Mouse (Mus musculus) forebrain, embryonic 12.5 days (tissue): ENCODE results near the gene Col4a3bp. TPM values are rescaled to one million over a fixed set of nuclear protein-coding genes. Genes with fewer than 3 reads are reported as not detected.

Source experiments
- ATAC-seq: fragments of 200-750 bp; cut with Nextera tagmentation; 2 replicates; pipeline ENCODE4 v1.8.0; 2017; ENCODE audit warnings: moderate TSS enrichment; ENCODE audit not compliant: low FRiP score
- H3K27ac ChIP-seq: fragments of 300-500 bp; sonication (generic); 2 replicates; pipeline ENCODE4 v1.5.1; 2016; ENCODE audit warnings: mild to moderate bottlenecking
- H3K27me3 ChIP-seq: fragments of 300-500 bp; sonication (generic); 2 replicates; pipeline ENCODE4 v1.6.1; 2016; ENCODE audit warnings: mild to moderate bottlenecking
- H3K36me3 ChIP-seq: fragments of 300-500 bp; sonication (generic); replicated peaks from 2 replicates; pipeline ENCODE4 v1.6.1; 2016; ENCODE audit warnings: mild to moderate bottlenecking
- H3K4me1 ChIP-seq: fragments of 300-500 bp; sonication (generic); 2 replicates; pipeline ENCODE4 v1.6.1; 2016
- H3K4me2 ChIP-seq: fragments of 300-500 bp; sonication (generic); 2 replicates; pipeline ENCODE4 v1.6.1; 2016; ENCODE audit warnings: mild to moderate bottlenecking, moderate library complexity
- H3K4me3 ChIP-seq: fragments of 300-500 bp; sonication (generic); replicated peaks from 2 replicates; pipeline ENCODE4 v1.5.1; 2016; ENCODE audit warnings: mild to moderate bottlenecking
- H3K9ac ChIP-seq: fragments of 300-500 bp; sonication (generic); 2 replicates; pipeline ENCODE4 v1.6.1; 2016; ENCODE audit warnings: mild to moderate bottlenecking
- H3K9me3 ChIP-seq: fragments of 300-500 bp; sonication (generic); 2 replicates; pipeline ENCODE4 v1.6.1; 2016
- WGBS: fragments of 180-500 bp; shearing (Covaris S2); methylation state at CpG from one replicate; pipeline ENCODE4 v1.1.7; 2016; 5-methylcytosine and 5-hydroxymethylcytosine counted together
- polyA plus RNA-seq: library from polyadenylated mRNA; unstranded; fragments of >200 nt; fragmentation: Nextera tagmentation; extraction: Ambion mirVana; gene quantifications from 2 replicates; pipeline ENCODE4 v1.2.1, GENCODE M21; 2016

Gene Col4a3bp
- polyA plus RNA-seq, 1 experiment from 2014 or later = 10.8 TPM

DNA sequence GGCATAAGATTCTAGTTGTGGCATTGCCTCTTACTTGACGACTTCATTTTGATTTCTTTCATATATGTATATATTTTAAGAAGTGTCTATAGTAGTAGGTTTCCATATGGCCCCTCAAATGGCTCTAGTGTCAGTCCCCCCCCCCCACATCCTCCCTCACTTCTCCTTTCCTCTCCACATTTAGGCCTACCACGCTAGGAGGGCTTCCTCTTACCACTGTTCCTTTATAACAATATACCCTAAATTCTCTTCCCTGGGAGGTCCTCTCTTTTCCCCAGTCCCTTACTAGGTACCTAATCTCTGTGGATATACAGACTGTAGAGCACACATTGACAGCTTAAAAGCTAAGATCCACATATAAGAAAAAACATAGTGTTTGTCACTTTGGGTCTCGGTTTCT is 21.1 kb upstream of the Col4a3bp start:
- H3K9me3 ChIP-seq = no peaks in the 10 kb centered on the region
- H3K27ac ChIP-seq = no peak overlapping the region
- H3K4me2 ChIP-seq = no peak overlapping the region
- no peak overlapping the region for H3K4me3 ChIP-seq
- 88% methylated on average over 3 of the region's 3 CpGs for WGBS
- H3K4me1 ChIP-seq = no peaks in the 10 kb centered on the region
- no peaks in the 10 kb centered on the region; the same call in 1 of the 2 replicates for H3K36me3 ChIP-seq
- no peak overlapping the region for H3K9ac ChIP-seq
- no peak for ATAC-seq
- H3K27me3 ChIP-seq = no peaks in the 10 kb centered on the region

- 91% methylated on average over 3 of the region's 3 CpGs for WGBS
- Histone ChIP-seq H3K36me3 (no peaks in the 10 kb centered on the region), H3K4me1 (no peaks in the 10 kb centered on the region), H3K27me3 (no peaks in the 10 kb centered on the region), H3K9ac (no peak overlapping the region), H3K4me3 (no peak overlapping the region), H3K4me2 (no peak overlapping the region), H3K9me3 (no peaks in the 10 kb centered on the region), H3K27ac (no peak overlapping the region)
- ATAC-seq = no peak
Measured at GRCm38 (mm10) chr13:96527022-96527421, 15.4 kb upstream of the Col4a3bp start.

- ATAC-seq = no peak
Measured at GRCm38 (mm10) chr13:96527856-96528255, 14.6 kb upstream of the Col4a3bp start.

DNA sequence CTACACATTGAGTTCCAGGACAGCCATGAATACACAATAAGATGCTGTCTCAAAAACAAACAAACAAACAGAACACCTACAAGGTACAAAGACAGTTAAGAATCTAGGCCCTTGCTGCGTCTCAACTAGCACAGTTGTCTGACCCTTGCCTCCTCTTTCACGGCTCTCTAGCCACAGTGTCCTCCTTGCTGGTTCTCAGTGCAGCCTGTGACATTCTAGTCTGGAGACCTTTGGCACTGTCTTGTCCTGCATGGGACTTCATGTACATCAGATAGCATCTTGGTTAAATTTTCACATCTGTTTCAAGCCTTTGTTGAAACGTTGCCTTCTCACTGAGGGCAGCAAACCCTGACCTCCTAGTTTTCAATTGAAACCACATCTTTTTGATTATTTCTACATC is 13.6 kb upstream of the Col4a3bp start:
- H3K4me2 ChIP-seq = no peak overlapping the region
- no peak overlapping the region for H3K27ac ChIP-seq
- no peak for ATAC-seq
- no peaks in the 10 kb centered on the region; the same call in 1 of the 2 replicates for H3K4me1 ChIP-seq
- no peak overlapping the region for H3K9ac ChIP-seq
- H3K4me3 ChIP-seq = no peak overlapping the region
- no peaks in the 10 kb centered on the region for H3K27me3 ChIP-seq
- no peaks in the 10 kb centered on the region for H3K36me3 ChIP-seq
- no peaks in the 10 kb centered on the region for H3K9me3 ChIP-seq
- WGBS = 89% methylated on average over 3 of the region's 3 CpGs

More at GRCm38 (mm10) chr13:96527856-96528255, 14.6 kb upstream of the Col4a3bp start:
- Histone ChIP-seq H3K27ac (no peak overlapping the region), H3K27me3 (no peaks in the 10 kb centered on the region), H3K4me2 (no peak overlapping the region), H3K4me3 (no peak overlapping the region), H3K9ac (no peak overlapping the region), H3K9me3 (no peaks in the 10 kb centered on the region), H3K36me3 (no peaks in the 10 kb centered on the region), H3K4me1 (no peaks in the 10 kb centered on the region)
- 95% methylated on average over 11 of the region's 11 CpGs for WGBS

- Histone ChIP-seq H3K36me3 (no peaks in the 10 kb centered on the region), H3K9me3 (no peaks in the 10 kb centered on the region), H3K4me2 (no peak overlapping the region), H3K4me3 (no peak overlapping the region), H3K4me1 (no peaks in the 10 kb centered on the region; the same call in 1 of the 2 replicates), H3K27ac (no peak overlapping the region), H3K9ac (no peak overlapping the region), H3K27me3 (no peaks in the 10 kb centered on the region)
- WGBS = 91% methylated on average over 3 of the region's 3 CpGs
- no peak for ATAC-seq
Measured at GRCm38 (mm10) chr13:96529542-96529941, 12.9 kb upstream of the Col4a3bp start.

GRCm38 (mm10) chr13:96530064-96530463 is 12.4 kb upstream of the Col4a3bp start:
- no peak overlapping the region for H3K9ac ChIP-seq

GRCm38 (mm10) chr13:96532176-96532575 is 10.2 kb upstream of the Col4a3bp start:
- 90% methylated on average over 6 of the region's 6 CpGs for WGBS
- Histone ChIP-seq H3K4me2 (no peak overlapping the region), H3K9me3 (no peaks in the 10 kb centered on the region), H3K27me3 (no peaks in the 10 kb centered on the region), H3K27ac (no peak overlapping the region), H3K9ac (no peak overlapping the region), H3K4me1 (no peaks in the 10 kb centered on the region; the same call in 1 of the 2 replicates), H3K36me3 (no peaks in the 10 kb centered on the region), H3K4me3 (no peak overlapping the region)
- ATAC-seq = no peak

More at GRCm38 (mm10) chr13:96530064-96530463, 12.4 kb upstream of the Col4a3bp start:
- Histone ChIP-seq H3K27ac (no peak overlapping the region), H3K4me2 (no peak overlapping the region), H3K36me3 (no peaks in the 10 kb centered on the region), H3K4me1 (no peaks in the 10 kb centered on the region; the same call in 1 of the 2 replicates), H3K4me3 (no peak overlapping the region), H3K9me3 (no peaks in the 10 kb centered on the region), H3K27me3 (no peaks in the 10 kb centered on the region)
- ATAC-seq = no peak
- 92% methylated on average over 9 of the region's 9 CpGs for WGBS

DNA sequence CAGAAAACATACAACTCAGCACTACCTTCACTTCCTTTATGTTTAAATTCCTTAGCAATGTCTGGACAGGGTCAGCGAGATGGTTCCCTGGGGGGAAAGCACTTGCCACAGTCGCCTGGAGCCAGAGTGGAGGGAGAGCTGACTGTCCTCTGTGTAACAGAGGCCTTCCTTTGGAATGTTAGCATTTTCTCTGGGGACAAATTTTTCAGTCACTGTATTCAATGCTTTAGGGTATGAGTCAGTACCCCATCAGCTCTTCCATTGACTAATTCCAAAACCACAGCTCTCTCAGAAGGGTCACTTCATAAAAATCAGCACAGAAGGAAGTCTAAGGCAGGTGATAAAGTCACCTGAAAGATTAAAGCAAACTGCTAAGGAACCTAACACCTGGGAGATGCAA is 8.7 kb upstream of the Col4a3bp start:
- Histone ChIP-seq H3K36me3 (no peaks in the 10 kb centered on the region), H3K4me1 (no peaks in the 10 kb centered on the region; the same call in 1 of the 2 replicates), H3K4me3 (no peak overlapping the region), H3K9me3 (no peaks in the 10 kb centered on the region), H3K27ac (no peak overlapping the region), H3K27me3 (no peaks in the 10 kb centered on the region), H3K9ac (no peak overlapping the region), H3K4me2 (no peak overlapping the region)
- no peak for ATAC-seq
- 74% methylated on average over 2 of the region's 2 CpGs for WGBS

DNA sequence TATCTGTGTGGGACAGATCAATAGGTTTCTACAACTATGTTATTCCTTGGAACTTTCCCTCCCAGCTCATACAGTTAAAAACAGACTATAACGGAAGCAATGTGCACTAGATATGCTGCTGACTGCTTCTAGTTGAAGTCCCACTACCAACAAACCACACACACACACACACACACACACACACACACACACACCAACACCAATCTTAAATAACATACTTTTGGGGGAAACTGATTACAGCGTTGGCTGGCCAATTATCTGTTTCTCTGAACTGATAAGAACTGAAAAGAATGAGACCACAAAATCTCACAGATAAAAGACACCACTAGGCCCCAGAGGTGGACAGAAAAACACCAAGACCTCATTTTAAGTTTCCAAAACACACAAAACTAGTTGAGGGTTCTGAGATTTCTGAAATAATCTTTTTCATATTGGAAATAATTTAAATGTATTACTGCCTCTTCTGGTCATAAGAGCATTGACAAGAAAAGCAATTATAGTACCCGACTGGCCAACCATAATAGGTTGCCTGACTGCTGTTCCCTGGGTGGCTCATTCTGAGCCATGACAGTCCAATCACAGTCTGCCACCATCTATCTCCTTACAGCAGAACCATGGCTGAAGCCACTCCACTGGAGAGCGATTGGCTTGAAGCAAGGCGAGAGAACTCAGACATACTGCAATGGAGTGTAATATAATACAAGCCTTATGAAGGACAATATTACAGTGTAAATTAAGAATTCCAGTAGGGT is 5.4 kb upstream of the Col4a3bp start:
- no peak overlapping the region for H3K27ac ChIP-seq
- H3K4me3 ChIP-seq = no peak overlapping the region
- no peak overlapping the region for H3K4me2 ChIP-seq
- 85% methylated on average over 5 of the region's 5 CpGs for WGBS
- H3K4me1 ChIP-seq = peaks cover 3% of the 10 kb centered on the region
- H3K9ac ChIP-seq = no peak overlapping the region
- H3K9me3 ChIP-seq = no peaks in the 10 kb centered on the region
- no peaks in the 10 kb centered on the region for H3K27me3 ChIP-seq
- no peak for ATAC-seq
- H3K36me3 ChIP-seq = no peaks in the 10 kb centered on the region

DNA sequence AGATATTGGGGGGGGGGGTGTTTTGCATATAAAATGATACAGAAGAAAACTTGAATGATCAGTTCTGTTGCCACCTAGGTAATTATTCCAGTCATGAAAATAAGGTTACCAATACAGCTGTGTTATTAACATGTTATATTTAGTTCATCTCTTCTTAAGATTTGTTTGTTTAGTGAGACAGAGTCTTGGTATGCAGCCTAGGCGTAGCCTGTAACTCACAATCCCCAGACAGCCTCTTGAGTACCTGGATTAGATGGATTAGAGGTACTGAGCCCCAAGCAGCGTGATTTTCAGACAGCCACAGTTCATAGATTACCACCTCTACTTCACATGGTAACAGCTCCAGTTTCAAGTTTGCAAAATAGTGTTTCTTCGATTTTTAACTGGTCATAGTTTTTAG is 4.3 kb upstream of the Col4a3bp start:
- Histone ChIP-seq H3K27ac (no peak overlapping the region), H3K36me3 (no peaks in the 10 kb centered on the region), H3K27me3 (no peaks in the 10 kb centered on the region), H3K9ac (no peak overlapping the region), H3K4me2 (no peak overlapping the region), H3K9me3 (no peaks in the 10 kb centered on the region), H3K4me1 (peaks cover 3% of the 10 kb centered on the region), H3K4me3 (no peak overlapping the region)
- no peak for ATAC-seq
- WGBS = 87% methylated on average over 3 of the region's 3 CpGs

- H3K27ac ChIP-seq = no peak overlapping the region
- H3K27me3 ChIP-seq = no peaks in the 10 kb centered on the region
- H3K9me3 ChIP-seq = no peaks in the 10 kb centered on the region
- peak overlapping the region; percentile 83 for H3K4me3 ChIP-seq
- peak overlapping the region; percentile 84 for H3K4me2 ChIP-seq
- WGBS = 53% methylated on average over 2 of the region's 2 CpGs
- no peaks in the 10 kb centered on the region for H3K36me3 ChIP-seq
- no peak overlapping the region for H3K9ac ChIP-seq
- no peak for ATAC-seq
- peaks cover 10% of the 10 kb centered on the region for H3K4me1 ChIP-seq
Measured at GRCm38 (mm10) chr13:96541381-96541780, 1.0 kb upstream of the Col4a3bp start.

DNA sequence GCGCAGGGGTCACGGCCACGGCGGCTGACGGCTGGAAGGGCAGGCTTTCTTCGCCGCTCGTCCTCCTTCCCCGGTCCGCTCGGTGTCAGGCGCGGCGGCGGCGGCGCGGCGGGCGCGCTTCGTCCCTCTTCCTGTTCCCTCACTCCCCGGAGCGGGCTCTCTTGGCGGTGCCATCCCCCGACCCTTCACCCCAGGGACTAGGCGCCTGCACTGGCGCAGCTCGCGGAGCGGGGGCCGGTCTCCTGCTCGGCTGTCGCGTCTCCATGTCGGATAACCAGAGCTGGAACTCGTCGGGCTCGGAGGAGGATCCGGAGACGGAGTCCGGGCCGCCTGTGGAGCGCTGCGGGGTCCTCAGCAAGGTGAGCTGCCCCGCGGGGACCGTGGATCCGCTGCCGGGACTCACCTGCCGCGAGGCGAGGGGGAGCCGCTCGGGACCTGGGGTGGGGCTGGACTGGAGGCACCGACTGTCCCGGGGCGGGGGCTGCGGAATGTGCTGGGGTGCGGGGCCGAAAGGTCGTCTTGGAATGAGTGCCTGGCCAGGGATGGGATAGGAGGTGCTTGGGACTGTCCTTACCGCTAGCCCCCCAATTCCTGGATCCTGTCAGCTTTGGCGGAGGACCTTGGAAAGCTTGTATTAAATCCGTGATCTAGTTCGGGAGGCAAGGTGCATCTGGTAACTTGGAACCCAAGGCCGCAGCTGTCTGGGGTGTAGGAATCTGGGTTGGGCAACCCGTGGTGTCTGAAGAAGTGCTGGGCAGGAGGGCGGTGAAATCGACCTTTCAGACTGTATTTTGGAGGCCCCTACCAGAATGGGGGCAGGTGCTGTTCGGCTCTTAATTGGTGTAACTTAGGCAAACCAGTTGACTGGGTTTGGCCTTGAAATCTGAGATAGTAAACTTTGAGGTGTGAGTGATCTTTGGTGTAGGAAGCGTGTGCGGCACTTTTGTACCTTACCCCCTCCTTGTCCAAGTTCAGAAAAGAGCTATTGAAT is 778 bp downstream of the Col4a3bp start:
- Histone ChIP-seq H3K27ac (peak overlapping the region; percentile 93), H3K4me1 (peaks cover 14% of the 10 kb centered on the region), H3K36me3 (no peaks in the 10 kb centered on the region), H3K4me2 (peak overlapping the region; percentile 84), H3K4me3 (peak overlapping the region; percentile 83), H3K9me3 (no peaks in the 10 kb centered on the region), H3K27me3 (no peaks in the 10 kb centered on the region), H3K9ac (peak overlapping the region; percentile 97)
- under 1% methylated on average over 65 of the region's 73 CpGs for WGBS
- ATAC-seq = peak; percentile 81
